In the genomic region with DNA sequence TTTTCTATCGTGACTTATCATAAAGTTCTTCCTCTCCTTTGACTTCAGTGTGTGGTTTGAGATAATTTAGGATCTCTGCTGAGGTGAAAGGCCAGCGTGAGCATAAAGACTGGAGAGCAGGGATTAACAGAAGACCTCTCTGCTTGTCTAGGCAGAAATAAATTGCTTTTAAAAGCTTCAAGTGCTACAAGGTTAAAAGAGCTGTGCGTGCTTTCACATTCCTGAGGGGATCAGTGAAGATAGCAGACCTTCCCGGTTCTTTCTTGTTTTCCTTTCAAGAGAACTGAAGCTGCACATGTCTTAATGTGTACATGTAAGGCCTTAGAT, we compare ENCODE assay signal across 9 mouse cellular contexts. TPM values are rescaled to one million over a fixed set of nuclear protein-coding genes. Genes with fewer than 3 reads are reported as not detected.
DNase-seq lines count a peak whose midpoint lies in the region; ATAC-seq and TF ChIP-seq lines count a peak whose summit lies in the region.
"Had no signal": no experiment of that assay in that cellular context is flagged by ENCODE, and none has a peak within 500 bp of the region (broad histone marks: within the 10 kb centered on the region; RNA-seq: fewer than 3 reads in every experiment).

No protein-coding gene starts in this region.

- WGBS in cerebellum, adult 2 months, result 13% methylated on average over 4 of the region's 4 CpGs
- WGBS in neural tube, embryonic 11.5 days, result 2% methylated on average over 4 of the region's 4 CpGs
- 4% methylated on average over 4 of the region's 4 CpGs for WGBS in limb, embryonic 13.5 days
- WGBS in stomach, embryonic 16.5 days, result 5% methylated on average over 4 of the region's 4 CpGs

- no peak for ATAC-seq in neural tube, embryonic 11.5 days (ENCODE audit: insufficient read depth, low FRiP score, low TSS enrichment)
- no peak for ATAC-seq in limb, embryonic 13.5 days (ENCODE audit: low FRiP score, low read depth)
- no peak for ATAC-seq in stomach, embryonic 16.5 days (ENCODE audit: insufficient read depth, low FRiP score)

- H3K27ac ChIP-seq in cerebellum, adult 2 months (ENCODE audit: insufficient read depth, low read length), result no peak overlapping the region
- no peak overlapping the region for H3K27ac ChIP-seq in neural tube, embryonic 11.5 days (ENCODE audit: low read depth, low read length)
- H3K27ac ChIP-seq in limb, embryonic 13.5 days, result no peak overlapping the region
- peak overlapping the region; percentile 82 for H3K27ac ChIP-seq in stomach, embryonic 16.5 days (ENCODE audit: low read length)

- H3K4me1 ChIP-seq in cerebellum, adult 2 months (ENCODE audit: control insufficient read depth, insufficient read depth, low read length), result peaks cover 7% of the 10 kb centered on the region; the same call in 1 of the 2 replicates
- H3K4me1 ChIP-seq in neural tube, embryonic 11.5 days (ENCODE audit: control insufficient read depth, insufficient read depth, low read length), result 0 out of 2 replicates have a peak, but pooled peaks cover 4% of the 10 kb centered on the region
- H3K4me1 ChIP-seq in limb, embryonic 13.5 days, result peaks cover 41% of the 10 kb centered on the region
- peaks cover 28% of the 10 kb centered on the region for H3K4me1 ChIP-seq in stomach, embryonic 16.5 days (ENCODE audit: control insufficient read depth, insufficient read depth, low read length)

- no peaks in the 10 kb centered on the region for H3K36me3 ChIP-seq in neural tube, embryonic 11.5 days (ENCODE audit: control insufficient read depth, insufficient read depth, low read length)
- H3K36me3 ChIP-seq in limb, embryonic 13.5 days, result no peaks in the 10 kb centered on the region
- no peaks in the 10 kb centered on the region for H3K36me3 ChIP-seq in stomach, embryonic 16.5 days (ENCODE audit: control insufficient read depth, insufficient read depth, low read length)

- H3K4me3 ChIP-seq in cerebellum, adult 2 months (replicated peaks; ENCODE audit: insufficient read depth, low read depth, low read length), result peak overlapping the region; percentile 79
- H3K4me3 ChIP-seq in neural tube, embryonic 11.5 days (ENCODE audit: low read depth, low read length), result peak overlapping the region; percentile 89
- H3K4me3 ChIP-seq in limb, embryonic 13.5 days, result peak overlapping the region; percentile 85
- H3K4me3 ChIP-seq in stomach, embryonic 16.5 days (replicated peaks; ENCODE audit: low read length), result peak overlapping the region; percentile 93

- no peak for TF ChIP-seq CTCF in cerebellum, adult 2 months (IDR thresholded peaks at IDR 0.05; ENCODE audit: borderline replicate concordance, insufficient read depth, low read depth, low read length)

- no peak for DNase-seq in cerebellum, adult 2 months
- no peak for DNase-seq in cerebellum, postnatal 10 days
- DNase-seq in neural tube, embryonic 11.5 days (ENCODE audit: low spot score), result no peak
- no peak for DNase-seq in neural tube, embryonic 10.5 days (ENCODE audit: extremely low spot score, low spot score)
- no peak for DNase-seq in natural killer cell, adult 2 months (ENCODE audit: low spot score in 2 of 2)
- no peak for DNase-seq in ovary, adult 18-20 months (ENCODE audit: low spot score)
- DNase-seq: cerebellum, adult 18-20 months had no signal

- H3K9me3 ChIP-seq in neural tube, embryonic 11.5 days (ENCODE audit: control insufficient read depth, low read length), result no peaks in the 10 kb centered on the region
- H3K9me3 ChIP-seq in limb, embryonic 13.5 days, result no peaks in the 10 kb centered on the region
- H3K9me3 ChIP-seq in stomach, embryonic 16.5 days (replicated peaks; ENCODE audit: control insufficient read depth, low read length), result no peaks in the 10 kb centered on the region

- no peak for TF ChIP-seq POLR2A in cerebellum, adult 2 months (IDR thresholded peaks at IDR 0.05; ENCODE audit: borderline replicate concordance, insufficient read depth, low read length)

- H3K27me3 ChIP-seq in cerebellum, adult 2 months (ENCODE audit: control insufficient read depth, insufficient read depth, low read length), result no peaks in the 10 kb centered on the region
- H3K27me3 ChIP-seq in neural tube, embryonic 11.5 days (ENCODE audit: control insufficient read depth, insufficient read depth, low read length), result no peaks in the 10 kb centered on the region
- H3K27me3 ChIP-seq in limb, embryonic 13.5 days, result no peaks in the 10 kb centered on the region
- H3K27me3 ChIP-seq in stomach, embryonic 16.5 days (ENCODE audit: control insufficient read depth, insufficient read depth, low read length), result no peaks in the 10 kb centered on the region

- H3K9ac ChIP-seq in neural tube, embryonic 11.5 days (ENCODE audit: low read length), result peak overlapping the region; percentile 0; the same call in 1 of the 2 replicates
- peak overlapping the region; percentile 92 for H3K9ac ChIP-seq in limb, embryonic 13.5 days
- H3K9ac ChIP-seq in stomach, embryonic 16.5 days (ENCODE audit: low read length), result peak overlapping the region; percentile 91

- peak overlapping the region; percentile 67 for H3K4me2 ChIP-seq in neural tube, embryonic 11.5 days (ENCODE audit: low read depth)
- peak overlapping the region; percentile 74 for H3K4me2 ChIP-seq in limb, embryonic 13.5 days (replicated peaks)
- peak overlapping the region; percentile 77 for H3K4me2 ChIP-seq in stomach, embryonic 16.5 days (ENCODE audit: low read depth, low read length)

RNA-seq across cellular contexts. Expression of gene Prkci, which starts 1.1 kb away (rescaled TPM):
- polyA plus RNA-seq in cerebellum, adult 2 months (2012; rRNA removed), result 36.5 and 42.9 TPM in 2 replicates
- 44.7 and 47.8 TPM in 2 replicates for polyA plus RNA-seq in neural tube, embryonic 11.5 days (2014; fragmentation: Nextera tagmentation; extraction: Ambion mirVana)
- 34.0 and 35.5 TPM in 2 replicates for polyA plus RNA-seq in limb, embryonic 13.5 days (2015; fragmentation: Nextera tagmentation; extraction: Ambion mirVana)
- 40.3 and 41.9 TPM in 2 replicates for polyA plus RNA-seq in stomach, embryonic 16.5 days (2015; fragmentation: Nextera tagmentation; extraction: Ambion mirVana)

RNA-seq across cellular contexts. Expression of gene Phc3, which starts 27.4 kb away (rescaled TPM):
- 25.9 and 30.1 TPM in 2 replicates for polyA plus RNA-seq in cerebellum, adult 2 months (2012; rRNA removed)
- 5.2 and 5.6 TPM in 2 replicates for polyA plus RNA-seq in neural tube, embryonic 11.5 days (2014; fragmentation: Nextera tagmentation; extraction: Ambion mirVana)
- 7.8 and 7.9 TPM in 2 replicates for polyA plus RNA-seq in limb, embryonic 13.5 days (2015; fragmentation: Nextera tagmentation; extraction: Ambion mirVana)
- 6.2 and 6.8 TPM in 2 replicates for polyA plus RNA-seq in stomach, embryonic 16.5 days (2015; fragmentation: Nextera tagmentation; extraction: Ambion mirVana)

Comparison
In these comparisons a context has a peak if more than half of its experiments do, and no peak if none do; other contexts are left out.
1. H3K9ac ChIP-seq: peak in every context shown above with its lines; median percentile 92 in limb, embryonic 13.5 days; 91 in stomach, embryonic 16.5 days; 0 in neural tube, embryonic 11.5 days.